Mouse (Mus musculus): ENCODE measurements around the gene Slc1a5.

DNA sequence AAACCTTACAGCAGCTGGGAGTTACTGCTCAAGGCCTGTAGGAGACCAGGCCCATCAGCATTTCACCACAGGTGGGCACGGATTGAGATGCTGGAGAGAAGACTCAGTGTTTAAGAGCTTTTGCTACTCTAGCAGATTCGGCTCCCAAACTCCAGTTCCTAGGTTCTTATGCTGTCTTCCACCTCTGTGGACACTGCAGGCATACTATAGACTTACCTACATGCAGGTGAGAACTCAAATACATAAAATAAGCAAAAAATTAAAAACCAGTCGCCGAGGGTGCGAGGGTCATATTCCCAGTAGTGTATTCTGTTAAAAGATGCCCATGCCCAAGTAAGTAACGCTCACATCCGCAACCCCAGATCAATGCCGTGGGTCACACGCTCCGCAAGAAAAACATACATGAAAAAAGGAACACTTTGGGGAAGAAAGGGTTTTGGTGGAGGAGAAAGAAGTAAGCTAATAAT is 43.5 kb upstream of the Slc1a5 start:
- TF ChIP-seq GATA1 (IDR thresholded peaks at IDR 0.05; ENCODE audit: low read length) (no peak), TAL1 (IDR thresholded peaks at IDR 0.05; ENCODE audit: low read length) (no peak)
